Mouse (Mus musculus): ENCODE measurements around the gene Pdlim4. TPM values are rescaled to one million over a fixed set of nuclear protein-coding genes. Genes with fewer than 3 reads are reported as not detected.

The Pdlim4 gene
- polyA plus RNA-seq, 1 experiment = 26.0 TPM

DNA sequence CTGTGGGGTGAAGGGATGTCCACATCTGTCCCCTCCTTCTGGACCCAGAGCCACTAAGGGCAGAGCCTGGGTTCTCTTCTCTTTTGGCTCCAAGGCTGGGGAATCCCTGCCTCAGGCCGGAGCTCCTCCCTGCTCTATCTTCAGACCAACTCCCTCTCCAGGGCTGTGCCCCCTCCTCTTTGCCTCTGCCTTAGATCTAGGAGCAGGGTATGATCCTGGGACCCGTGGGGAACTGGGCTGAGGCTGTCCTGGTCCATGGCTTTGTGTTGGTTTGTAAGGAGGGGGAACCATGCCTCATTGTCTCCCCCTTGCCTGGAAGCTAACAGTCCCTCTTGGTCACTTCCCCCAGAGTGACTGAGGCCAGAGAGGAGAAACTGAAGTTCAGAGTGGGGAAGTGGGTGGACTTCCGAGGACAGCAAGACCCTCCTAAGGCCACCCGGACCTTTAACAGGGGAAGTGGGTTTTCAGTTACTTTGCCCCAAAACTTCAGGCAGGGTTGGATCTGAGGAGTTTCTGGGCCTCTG, 756 bp downstream of the Pdlim4 start:
- no peak for DNase-seq (ENCODE audit: low read depth)
- TF ChIP-seq CTCF (IDR thresholded peaks at IDR 0.05; ENCODE audit: borderline replicate concordance, extremely low read depth, insufficient read depth, insufficient read length) (no peak), POLR2A (IDR thresholded peaks at IDR 0.05; ENCODE audit: borderline replicate concordance, extremely low read depth, insufficient read depth, insufficient read length, poor library complexity, severe bottlenecking) (no peak)

- DNase-seq (ENCODE audit: low read depth) = peak; percentile 44
- no peak for TF ChIP-seq CTCF (IDR thresholded peaks at IDR 0.05; ENCODE audit: borderline replicate concordance, extremely low read depth, insufficient read depth, insufficient read length)
- TF ChIP-seq POLR2A (IDR thresholded peaks at IDR 0.05; ENCODE audit: borderline replicate concordance, extremely low read depth, insufficient read depth, insufficient read length, poor library complexity, severe bottlenecking) = no peak
Measured at GRCm38 (mm10) chr11:54067318-54067995, 1.4 kb downstream of the Pdlim4 start.

DNA sequence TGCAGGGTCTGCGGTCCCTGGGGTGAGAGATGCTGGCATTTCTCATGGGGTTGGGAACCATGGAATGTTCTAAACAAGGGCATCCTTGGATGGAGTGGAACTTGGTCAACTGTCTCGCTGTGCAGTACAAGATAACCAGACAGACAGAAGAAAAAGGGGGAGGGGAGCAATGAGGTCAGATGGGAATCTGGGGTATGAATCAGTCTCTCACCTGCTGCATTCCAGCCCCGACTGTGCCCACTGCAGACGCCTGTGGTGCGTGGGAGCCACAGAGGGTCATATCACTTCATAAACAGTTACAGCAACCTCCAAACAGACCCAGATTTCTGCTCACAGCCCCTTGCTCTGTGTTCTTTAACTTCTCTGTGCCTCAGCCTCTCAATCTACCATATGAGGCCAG, 2.4 kb downstream of the Pdlim4 start:
- no peak for TF ChIP-seq CTCF (IDR thresholded peaks at IDR 0.05; ENCODE audit: borderline replicate concordance, extremely low read depth, insufficient read depth, insufficient read length)
- TF ChIP-seq POLR2A (IDR thresholded peaks at IDR 0.05; ENCODE audit: borderline replicate concordance, extremely low read depth, insufficient read depth, insufficient read length, poor library complexity, severe bottlenecking) = no peak
- DNase-seq (ENCODE audit: low read depth) = no peak

DNA sequence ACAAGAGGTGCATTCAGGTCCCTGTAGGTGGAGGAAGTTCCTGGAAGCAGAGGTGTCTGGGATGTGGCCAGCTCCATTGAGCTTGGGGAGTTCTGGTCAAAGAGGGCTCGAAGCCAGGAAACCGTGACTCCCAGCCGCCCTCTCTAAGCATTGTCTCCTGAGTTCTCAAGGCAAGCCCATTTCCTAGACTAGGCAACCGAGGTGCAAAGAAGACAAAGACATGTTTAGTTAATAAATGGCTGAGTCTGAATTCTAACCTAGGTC, 3.0 kb downstream of the Pdlim4 start:
- TF ChIP-seq CTCF (IDR thresholded peaks at IDR 0.05; ENCODE audit: borderline replicate concordance, extremely low read depth, insufficient read depth, insufficient read length) (no peak), POLR2A (IDR thresholded peaks at IDR 0.05; ENCODE audit: borderline replicate concordance, extremely low read depth, insufficient read depth, insufficient read length, poor library complexity, severe bottlenecking) (no peak)
- DNase-seq (ENCODE audit: low read depth) = no peak

- DNase-seq (ENCODE audit: low read depth) = no peak
- TF ChIP-seq POLR2A (IDR thresholded peaks at IDR 0.05; ENCODE audit: borderline replicate concordance, extremely low read depth, insufficient read depth, insufficient read length, poor library complexity, severe bottlenecking) (no peak), CTCF (IDR thresholded peaks at IDR 0.05; ENCODE audit: borderline replicate concordance, extremely low read depth, insufficient read depth, insufficient read length) (no peak)
Measured at GRCm38 (mm10) chr11:54065106-54065914, 3.5 kb downstream of the Pdlim4 start.

DNA sequence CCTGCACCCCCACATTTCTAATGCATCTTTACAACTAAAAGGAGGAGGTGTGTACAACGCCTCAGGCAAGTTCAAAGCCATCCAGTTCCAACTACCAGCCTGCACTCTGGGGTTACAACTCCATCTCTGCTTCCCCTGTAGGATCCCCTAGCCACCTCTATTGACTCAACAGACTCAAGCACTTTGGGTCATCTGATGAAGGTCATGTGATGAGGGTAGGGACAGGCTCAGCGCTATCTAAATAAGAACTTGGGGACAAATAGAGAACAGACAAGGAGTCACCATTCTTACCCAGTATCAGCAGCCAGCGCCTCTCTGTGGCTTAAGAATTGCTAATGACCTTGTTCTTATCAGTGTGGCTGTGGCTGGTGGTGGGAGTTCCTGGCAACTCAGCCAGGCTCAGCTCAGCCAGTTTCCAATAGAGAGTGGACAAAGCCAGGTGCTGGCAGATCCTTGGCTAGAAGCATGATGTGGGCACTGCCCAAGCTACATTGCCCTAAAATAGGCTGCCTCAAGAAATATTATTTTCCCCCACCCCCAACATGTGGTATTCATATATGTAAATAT, 4.3 kb downstream of the Pdlim4 start:
- TF ChIP-seq CTCF (IDR thresholded peaks at IDR 0.05; ENCODE audit: borderline replicate concordance, extremely low read depth, insufficient read depth, insufficient read length) = no peak
- no peak for TF ChIP-seq POLR2A (IDR thresholded peaks at IDR 0.05; ENCODE audit: borderline replicate concordance, extremely low read depth, insufficient read depth, insufficient read length, poor library complexity, severe bottlenecking)
- DNase-seq (ENCODE audit: low read depth) = no peak

GRCm38 (mm10) chr11:54063472-54063775, 5.4 kb downstream of the Pdlim4 start:
- no peak for DNase-seq (ENCODE audit: low read depth)
- TF ChIP-seq CTCF (IDR thresholded peaks at IDR 0.05; ENCODE audit: borderline replicate concordance, extremely low read depth, insufficient read depth, insufficient read length) (no peak), POLR2A (IDR thresholded peaks at IDR 0.05; ENCODE audit: borderline replicate concordance, extremely low read depth, insufficient read depth, insufficient read length, poor library complexity, severe bottlenecking) (no peak)

DNA sequence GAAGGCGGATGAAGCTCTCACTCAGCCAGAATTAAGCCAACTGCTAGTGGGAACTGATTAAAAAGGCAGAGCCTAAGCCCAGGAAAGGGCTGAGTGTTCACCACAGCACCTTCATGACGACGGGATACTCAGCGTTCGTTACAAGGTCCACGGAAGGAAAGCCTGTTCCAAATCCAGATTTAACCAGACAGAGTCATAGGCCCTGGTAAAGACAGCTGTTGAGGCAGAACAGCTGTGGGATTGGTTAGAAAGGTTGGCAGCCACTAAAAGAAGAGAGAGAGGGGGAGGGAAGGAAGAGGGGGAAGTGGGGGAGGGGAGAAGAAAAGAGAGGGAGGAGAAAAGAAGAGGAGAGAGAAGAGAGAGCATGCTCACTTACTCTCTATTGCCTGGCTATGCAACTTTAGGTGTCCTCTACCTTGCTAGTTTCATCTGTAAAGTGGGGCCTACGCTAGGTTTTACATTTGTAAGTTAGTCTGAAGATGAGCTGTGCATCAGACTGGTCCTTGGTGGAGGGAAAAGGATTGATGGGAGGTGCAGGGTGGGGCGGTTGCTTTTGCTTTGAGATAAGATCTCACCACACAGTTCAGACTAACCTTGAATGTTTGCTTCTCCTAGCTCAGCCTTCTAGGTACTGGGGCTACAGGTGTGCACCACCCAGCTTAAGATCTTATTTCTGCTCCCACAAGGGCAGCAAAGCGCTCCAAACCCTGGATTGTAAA, 5.9 kb downstream of the Pdlim4 start:
- peak; percentile 38 for DNase-seq (ENCODE audit: low read depth)
- TF ChIP-seq CTCF (IDR thresholded peaks at IDR 0.05; ENCODE audit: borderline replicate concordance, extremely low read depth, insufficient read depth, insufficient read length) (no peak), POLR2A (IDR thresholded peaks at IDR 0.05; ENCODE audit: borderline replicate concordance, extremely low read depth, insufficient read depth, insufficient read length, poor library complexity, severe bottlenecking) (no peak)

DNA sequence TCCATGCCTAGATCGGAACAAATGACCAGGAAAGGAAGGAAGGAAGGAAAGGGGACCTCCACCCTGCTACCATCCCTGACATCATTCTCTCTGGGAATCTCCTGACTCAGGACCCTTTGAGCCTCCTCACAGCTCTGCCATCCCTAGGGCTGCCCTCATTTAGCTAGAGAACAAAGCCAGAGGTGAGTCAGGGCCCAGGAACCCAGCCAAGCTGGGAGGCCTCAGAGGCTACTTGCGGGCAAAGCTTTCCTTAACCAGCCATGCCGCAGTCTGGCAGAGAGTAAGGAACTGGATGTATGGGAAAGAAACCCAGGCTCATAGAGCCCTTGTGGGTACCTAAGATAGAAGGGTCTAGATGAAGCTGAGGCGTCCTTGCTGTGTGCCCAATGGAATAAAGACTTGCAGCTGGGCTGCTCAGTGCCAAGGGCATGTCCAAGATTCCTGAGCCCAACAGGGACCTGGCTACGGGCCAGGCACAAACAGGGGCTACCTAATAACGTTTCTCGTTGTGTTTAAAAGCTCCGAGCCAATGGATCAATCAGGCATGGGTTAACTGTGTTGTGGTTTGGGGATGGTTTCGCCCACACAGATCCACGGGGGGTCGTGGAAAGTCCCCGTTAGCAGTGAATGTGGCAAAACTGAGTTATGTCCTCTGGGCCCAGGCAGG, 6.6 kb downstream of the Pdlim4 start:
- TF ChIP-seq CTCF (IDR thresholded peaks at IDR 0.05; ENCODE audit: borderline replicate concordance, extremely low read depth, insufficient read depth, insufficient read length) (no peak), POLR2A (IDR thresholded peaks at IDR 0.05; ENCODE audit: borderline replicate concordance, extremely low read depth, insufficient read depth, insufficient read length, poor library complexity, severe bottlenecking) (no peak)
- peak; percentile 79 for DNase-seq (ENCODE audit: low read depth)

DNA sequence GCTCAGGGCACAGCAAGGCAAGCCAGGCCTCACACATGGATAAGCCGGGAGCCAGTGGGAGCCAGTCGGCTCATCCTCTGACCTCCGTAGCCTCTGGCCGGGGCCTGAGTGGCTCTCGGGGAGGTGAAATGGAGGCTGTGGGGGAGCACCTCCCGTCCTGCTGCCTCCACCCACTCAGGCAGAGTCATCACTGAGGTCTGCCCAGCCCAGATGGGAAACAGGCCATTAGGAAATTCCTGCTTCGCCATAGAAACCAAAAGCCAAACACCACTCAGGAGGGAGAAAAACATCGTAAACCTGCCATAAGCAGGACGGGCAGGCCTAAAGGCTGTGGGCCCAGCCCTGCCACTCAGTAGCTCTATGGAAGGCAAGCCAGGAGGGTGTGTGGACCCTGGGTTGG, 8.5 kb downstream of the Pdlim4 start:
- no peak for TF ChIP-seq POLR2A (IDR thresholded peaks at IDR 0.05; ENCODE audit: borderline replicate concordance, extremely low read depth, insufficient read depth, insufficient read length, poor library complexity, severe bottlenecking)
- no peak for TF ChIP-seq CTCF (IDR thresholded peaks at IDR 0.05; ENCODE audit: borderline replicate concordance, extremely low read depth, insufficient read depth, insufficient read length)
- peak; percentile 24 for DNase-seq (ENCODE audit: low read depth)

- DNase-seq (ENCODE audit: low read depth) = no peak
Measured at GRCm38 (mm10) chr11:54059526-54059925, 9.3 kb downstream of the Pdlim4 start.

More at GRCm38 (mm10) chr11:54059526-54059925, 9.3 kb downstream of the Pdlim4 start:
- no peak for TF ChIP-seq POLR2A (IDR thresholded peaks at IDR 0.05; ENCODE audit: borderline replicate concordance, extremely low read depth, insufficient read depth, insufficient read length, poor library complexity, severe bottlenecking)
- TF ChIP-seq CTCF (IDR thresholded peaks at IDR 0.05; ENCODE audit: borderline replicate concordance, extremely low read depth, insufficient read depth, insufficient read length) = no peak

All from brain, embryonic 14.5 days (tissue).